8 mouse cellular contexts compared by ENCODE assay signal in genomic region chr2:145903983-145904616, GRCm38 (mm10). TPM values are rescaled to one million over a fixed set of nuclear protein-coding genes. Genes with fewer than 3 reads are reported as not detected.
DNase-seq lines count a peak whose midpoint lies in the region; ATAC-seq lines count a peak whose summit lies in the region.

No protein-coding gene starts in this region.

- no peaks in the 10 kb centered on the region for H3K9me3 ChIP-seq in forebrain, embryonic 12.5 days
- H3K9me3 ChIP-seq in liver, embryonic 12.5 days (replicated peaks) = no peaks in the 10 kb centered on the region

- H3K27ac ChIP-seq in forebrain, embryonic 12.5 days = no peak overlapping the region
- peak overlapping the region; percentile 25; the same call in 1 of the 2 replicates for H3K27ac ChIP-seq in liver, embryonic 12.5 days

- peak overlapping the region; percentile 93 for H3K9ac ChIP-seq in forebrain, embryonic 12.5 days
- peak overlapping the region; percentile 92 for H3K9ac ChIP-seq in liver, embryonic 12.5 days

- no peak for ATAC-seq in forebrain, embryonic 12.5 days (ENCODE audit: low FRiP score)
- ATAC-seq in liver, embryonic 12.5 days = no peak
- ATAC-seq in frontal cortex, adult (ENCODE audit: low TSS enrichment) = no peak

- WGBS in forebrain, embryonic 12.5 days = 38% methylated on average over 12 of the region's 12 CpGs
- WGBS in liver, embryonic 12.5 days (ENCODE audit: insufficient replicate concordance) = 25% methylated on average over 12 of the region's 12 CpGs

- H3K36me3 ChIP-seq in forebrain, embryonic 12.5 days (replicated peaks) = peaks cover 13% of the 10 kb centered on the region
- peaks cover 22% of the 10 kb centered on the region for H3K36me3 ChIP-seq in liver, embryonic 12.5 days

- H3K4me3 ChIP-seq in forebrain, embryonic 12.5 days (replicated peaks) = peak overlapping the region; percentile 99
- peak overlapping the region; percentile 92 for H3K4me3 ChIP-seq in liver, embryonic 12.5 days

- DNase-seq in cerebellum, adult 9-11 months = peak; percentile 10
- DNase-seq in cerebellum, postnatal 36 days = no peak
- peak; percentile 54 for DNase-seq in 3T3-L1 (ENCODE audit: low read depth, low spot score)
- no peak for DNase-seq in frontal cortex, adult 2 months (ENCODE audit: extremely low spot score in 1 of 2, low spot score in 1 of 2)
- no peak for DNase-seq in cerebellum, adult 18-20 months

- no peaks in the 10 kb centered on the region for H3K27me3 ChIP-seq in forebrain, embryonic 12.5 days
- H3K27me3 ChIP-seq in liver, embryonic 12.5 days (replicated peaks) = no peaks in the 10 kb centered on the region

- peaks cover 21% of the 10 kb centered on the region for H3K4me1 ChIP-seq in forebrain, embryonic 12.5 days
- H3K4me1 ChIP-seq in liver, embryonic 12.5 days = peaks cover 20% of the 10 kb centered on the region

- peak overlapping the region; percentile 64 for H3K4me2 ChIP-seq in forebrain, embryonic 12.5 days
- H3K4me2 ChIP-seq in liver, embryonic 12.5 days = peak overlapping the region; percentile 76

RNA-seq across cellular contexts. Expression of gene Naa20, which starts 2.2 kb away (rescaled TPM):
- 124 and 132 TPM in 2 replicates for polyA plus RNA-seq in forebrain, embryonic 12.5 days (2016; fragmentation: Nextera tagmentation; extraction: Ambion mirVana)
- 85.9 and 92.8 TPM in 2 replicates for polyA plus RNA-seq in liver, embryonic 12.5 days (2016; fragmentation: Nextera tagmentation; extraction: Ambion mirVana)
- 71.1 and 90.5 TPM in 2 replicates for polyA plus RNA-seq in frontal cortex, adult 2 months (2012; rRNA removed)

RNA-seq across cellular contexts. Expression of gene Cfap61, which starts 30.5 kb away (rescaled TPM):
- 1.1 and 1.2 TPM in 2 replicates for polyA plus RNA-seq in forebrain, embryonic 12.5 days (2016; fragmentation: Nextera tagmentation; extraction: Ambion mirVana)
- polyA plus RNA-seq in liver, embryonic 12.5 days (2016; fragmentation: Nextera tagmentation; extraction: Ambion mirVana) = not detected in 2 replicates
- polyA plus RNA-seq in frontal cortex, adult 2 months (2012; rRNA removed) = 4.0 TPM in 2 replicates

RNA-seq across cellular contexts. Expression of gene Crnkl1, which starts 30.7 kb away (rescaled TPM):
- 37.9 and 41.7 TPM in 2 replicates for polyA plus RNA-seq in forebrain, embryonic 12.5 days (2016; fragmentation: Nextera tagmentation; extraction: Ambion mirVana)
- polyA plus RNA-seq in liver, embryonic 12.5 days (2016; fragmentation: Nextera tagmentation; extraction: Ambion mirVana) = 24.7 TPM in 2 replicates
- polyA plus RNA-seq in frontal cortex, adult 2 months (2012; rRNA removed) = 10.1 and 11.8 TPM in 2 replicates

Comparison
In these comparisons a context has a peak if more than half of its experiments do, and no peak if none do; other contexts are left out.
1. DNase-seq: peak in cerebellum, adult 9-11 months (single experiment) and 3T3-L1 (single experiment); none in cerebellum, postnatal 36 days (0 of 2), frontal cortex, adult 2 months (0 of 2) and cerebellum, adult 18-20 months (0 of 2).